Mouse (Mus musculus): ENCODE data around the gene Olfr323. TPM values are rescaled to one million over a fixed set of nuclear protein-coding genes. Genes with fewer than 3 reads are reported as not detected.

Olfr323 gene
- polyA plus RNA-seq, 1 experiment from 2014 or later = not detected

- H3K4me1 ChIP-seq (ENCODE audit: control insufficient read depth, insufficient read depth, low read length) = peaks cover 6% of the 10 kb centered on the region; the same call in 1 of the 2 replicates
- H3K4me3 ChIP-seq (ENCODE audit: low read depth, low read length) = peak within 1 kb of the TSS; percentile 41
- peak within 1 kb of the TSS; percentile 74 for H3K4me2 ChIP-seq
- H3K9ac ChIP-seq (ENCODE audit: low read depth, low read length) = peak within 1 kb of the TSS; percentile 69
- H3K36me3 ChIP-seq (ENCODE audit: control insufficient read depth, insufficient read depth, low read length) = no peaks in the 10 kb centered on the region
- WGBS (ENCODE audit: insufficient replicate concordance) = 1% methylated on average over 34 of the region's 34 CpGs
- peaks cover 37% of the 10 kb centered on the region for H3K27me3 ChIP-seq (ENCODE audit: control insufficient read depth, insufficient read depth, low read length)
- H3K9me3 ChIP-seq (replicated peaks; ENCODE audit: control insufficient read depth, low read length) = no peaks in the 10 kb centered on the region
- peak; percentile 63; the same call in 1 of the 2 replicates for ATAC-seq (replicated peaks; ENCODE audit: insufficient number of reproducible peaks, low FRiP score, low TSS enrichment)
- H3K27ac ChIP-seq (ENCODE audit: low read depth, low read length) = peak within 1 kb of the TSS; percentile 75
Measured at GRCm38 (mm10) chr11:58640272-58640867, 10.1 kb upstream of the Olfr323 start, which contains the start of gene Trim58. TSS of gene Trim58 (plus strand) at chr11:58640465.

GRCm38 (mm10) chr11:58638176-58638701 lies 7.9 kb upstream of the Olfr323 start:
- Histone ChIP-seq H3K9me3 (replicated peaks; ENCODE audit: control insufficient read depth, low read length) (no peaks in the 10 kb centered on the region), H3K9ac (ENCODE audit: low read depth, low read length) (no peak overlapping the region), H3K4me2 (no peak overlapping the region), H3K4me3 (ENCODE audit: low read depth, low read length) (no peak overlapping the region), H3K36me3 (ENCODE audit: control insufficient read depth, insufficient read depth, low read length) (no peaks in the 10 kb centered on the region), H3K4me1 (ENCODE audit: control insufficient read depth, insufficient read depth, low read length) (peaks cover 6% of the 10 kb centered on the region; the same call in 1 of the 2 replicates), H3K27me3 (ENCODE audit: control insufficient read depth, insufficient read depth, low read length) (peaks cover 37% of the 10 kb centered on the region), H3K27ac (ENCODE audit: low read depth, low read length) (no peak overlapping the region)
- no peak for ATAC-seq (replicated peaks; ENCODE audit: insufficient number of reproducible peaks, low FRiP score, low TSS enrichment)
- 69% methylated on average over 7 of the region's 7 CpGs for WGBS (ENCODE audit: insufficient replicate concordance)

- no peak overlapping the region for H3K27ac ChIP-seq (ENCODE audit: low read depth, low read length)
- ATAC-seq (replicated peaks; ENCODE audit: insufficient number of reproducible peaks, low FRiP score, low TSS enrichment) = no peak
- H3K36me3 ChIP-seq (ENCODE audit: control insufficient read depth, insufficient read depth, low read length) = no peaks in the 10 kb centered on the region
- no peak overlapping the region for H3K4me2 ChIP-seq
- peaks cover 30% of the 10 kb centered on the region for H3K27me3 ChIP-seq (ENCODE audit: control insufficient read depth, insufficient read depth, low read length)
- no peaks in the 10 kb centered on the region for H3K9me3 ChIP-seq (replicated peaks; ENCODE audit: control insufficient read depth, low read length)
- peaks cover 6% of the 10 kb centered on the region; the same call in 1 of the 2 replicates for H3K4me1 ChIP-seq (ENCODE audit: control insufficient read depth, insufficient read depth, low read length)
- no peak overlapping the region for H3K9ac ChIP-seq (ENCODE audit: low read depth, low read length)
- WGBS (ENCODE audit: insufficient replicate concordance) = 21% methylated on average over 3 of the region's 4 CpGs
- no peak overlapping the region for H3K4me3 ChIP-seq (ENCODE audit: low read depth, low read length)
Measured at GRCm38 (mm10) chr11:58636376-58636977, 6.2 kb upstream of the Olfr323 start.

- Histone ChIP-seq H3K4me2 (no peak overlapping the region), H3K9ac (ENCODE audit: low read depth, low read length) (no peak overlapping the region), H3K9me3 (replicated peaks; ENCODE audit: control insufficient read depth, low read length) (no peaks in the 10 kb centered on the region), H3K4me3 (ENCODE audit: low read depth, low read length) (no peak overlapping the region), H3K27me3 (ENCODE audit: control insufficient read depth, insufficient read depth, low read length) (peaks cover 19% of the 10 kb centered on the region), H3K27ac (ENCODE audit: low read depth, low read length) (no peak overlapping the region), H3K4me1 (ENCODE audit: control insufficient read depth, insufficient read depth, low read length) (no peaks in the 10 kb centered on the region), H3K36me3 (ENCODE audit: control insufficient read depth, insufficient read depth, low read length) (no peaks in the 10 kb centered on the region)
- ATAC-seq (replicated peaks; ENCODE audit: insufficient number of reproducible peaks, low FRiP score, low TSS enrichment) = no peak
- 51% methylated on average over 4 of the region's 4 CpGs for WGBS (ENCODE audit: insufficient replicate concordance)
Measured at GRCm38 (mm10) chr11:58634878-58635277, 4.6 kb upstream of the Olfr323 start.

- 57% methylated on average over 4 of the region's 4 CpGs for WGBS (ENCODE audit: insufficient replicate concordance)
- Histone ChIP-seq H3K4me3 (ENCODE audit: low read depth, low read length) (no peak overlapping the region), H3K9me3 (replicated peaks; ENCODE audit: control insufficient read depth, low read length) (no peaks in the 10 kb centered on the region), H3K36me3 (ENCODE audit: control insufficient read depth, insufficient read depth, low read length) (no peaks in the 10 kb centered on the region), H3K4me2 (no peak overlapping the region), H3K27me3 (ENCODE audit: control insufficient read depth, insufficient read depth, low read length) (no peaks in the 10 kb centered on the region), H3K9ac (ENCODE audit: low read depth, low read length) (no peak overlapping the region), H3K27ac (ENCODE audit: low read depth, low read length) (no peak overlapping the region), H3K4me1 (ENCODE audit: control insufficient read depth, insufficient read depth, low read length) (no peaks in the 10 kb centered on the region)
- ATAC-seq (replicated peaks; ENCODE audit: insufficient number of reproducible peaks, low FRiP score, low TSS enrichment) = no peak
Measured at GRCm38 (mm10) chr11:58626146-58626545, 4.2 kb downstream of the Olfr323 start.

GRCm38 (mm10) chr11:58618793-58619192 lies 11.5 kb downstream of the Olfr323 start:
- ATAC-seq (replicated peaks; ENCODE audit: insufficient number of reproducible peaks, low FRiP score, low TSS enrichment) = no peak
- H3K4me2 ChIP-seq = no peak overlapping the region
- H3K9me3 ChIP-seq (replicated peaks; ENCODE audit: control insufficient read depth, low read length) = no peaks in the 10 kb centered on the region
- no peak overlapping the region for H3K4me3 ChIP-seq (ENCODE audit: low read depth, low read length)
- H3K27ac ChIP-seq (ENCODE audit: low read depth, low read length) = no peak overlapping the region
- no peaks in the 10 kb centered on the region for H3K36me3 ChIP-seq (ENCODE audit: control insufficient read depth, insufficient read depth, low read length)
- H3K4me1 ChIP-seq (ENCODE audit: control insufficient read depth, insufficient read depth, low read length) = no peaks in the 10 kb centered on the region
- no peaks in the 10 kb centered on the region for H3K27me3 ChIP-seq (ENCODE audit: control insufficient read depth, insufficient read depth, low read length)
- H3K9ac ChIP-seq (ENCODE audit: low read depth, low read length) = no peak overlapping the region
- 77% methylated on average over 6 of the region's 6 CpGs for WGBS (ENCODE audit: insufficient replicate concordance)

GRCm38 (mm10) chr11:58618369-58618768 lies 11.9 kb downstream of the Olfr323 start:
- Histone ChIP-seq H3K4me1 (ENCODE audit: control insufficient read depth, insufficient read depth, low read length) (no peaks in the 10 kb centered on the region), H3K9ac (ENCODE audit: low read depth, low read length) (no peak overlapping the region), H3K4me3 (ENCODE audit: low read depth, low read length) (no peak overlapping the region), H3K27ac (ENCODE audit: low read depth, low read length) (no peak overlapping the region), H3K27me3 (ENCODE audit: control insufficient read depth, insufficient read depth, low read length) (no peaks in the 10 kb centered on the region), H3K9me3 (replicated peaks; ENCODE audit: control insufficient read depth, low read length) (no peaks in the 10 kb centered on the region), H3K4me2 (no peak overlapping the region), H3K36me3 (ENCODE audit: control insufficient read depth, insufficient read depth, low read length) (no peaks in the 10 kb centered on the region)
- WGBS (ENCODE audit: insufficient replicate concordance) = 46% methylated on average over 3 of the region's 3 CpGs
- no peak for ATAC-seq (replicated peaks; ENCODE audit: insufficient number of reproducible peaks, low FRiP score, low TSS enrichment)

- H3K27me3 ChIP-seq (ENCODE audit: control insufficient read depth, insufficient read depth, low read length) = no peaks in the 10 kb centered on the region; the same call in 1 of the 2 replicates
- no peaks in the 10 kb centered on the region for H3K4me1 ChIP-seq (ENCODE audit: control insufficient read depth, insufficient read depth, low read length)
- H3K4me2 ChIP-seq = no peak within 1 kb of the TSS
- no peak within 1 kb of the TSS for H3K9ac ChIP-seq (ENCODE audit: low read depth, low read length)
- H3K27ac ChIP-seq (ENCODE audit: low read depth, low read length) = no peak within 1 kb of the TSS
- no peak within 1 kb of the TSS for H3K4me3 ChIP-seq (ENCODE audit: low read depth, low read length)
- H3K9me3 ChIP-seq (replicated peaks; ENCODE audit: control insufficient read depth, low read length) = no peaks in the 10 kb centered on the region
- H3K36me3 ChIP-seq (ENCODE audit: control insufficient read depth, insufficient read depth, low read length) = no peaks in the 10 kb centered on the region
- no peak for ATAC-seq (replicated peaks; ENCODE audit: insufficient number of reproducible peaks, low FRiP score, low TSS enrichment)
- WGBS (ENCODE audit: insufficient replicate concordance) = 77% methylated on average over 4 of the region's 4 CpGs
Measured at GRCm38 (mm10) chr11:58615975-58616374, 14.3 kb downstream of the Olfr323 start, which contains the start of gene 2210407C18Rik. TSS of gene 2210407C18Rik (minus strand) at chr11:58616075.
